Mouse (Mus musculus) CH12.LX (cell line): Measurements from ENCODE around the gene Gm20388. TPM values are rescaled to one million over a fixed set of nuclear protein-coding genes. Genes with fewer than 3 reads are reported as not detected.
A peak's percentile ranks its signal among the peaks of the same experiment; 100 is the strongest.

Experiments
- DNase-seq: peaks from one replicate; pipeline ENCODE4 v3.0.0-alpha.2; 2013; ENCODE audit errors: extremely low read depth
- H3K27ac ChIP-seq: 2 replicates; pipeline ENCODE4 v1.5.1; 2012; ENCODE audit warnings: low read depth, mild to moderate bottlenecking, control low read depth, moderate library complexity; ENCODE audit not compliant: insufficient read depth
- H3K27me3 ChIP-seq: replicated peaks from 2 replicates; pipeline ENCODE3; 2012; ENCODE audit warnings: inconsistent platforms
- H3K36me3 ChIP-seq, 2 experiments: replicated peaks in 1 of 2; 2 replicates each; pipeline versions ENCODE3 to v1.6.1; 2012; ENCODE audit warnings: inconsistent platforms in 1 of 2, low read length in 1 of 2, mild to moderate bottlenecking in 1 of 2, mixed read lengths in 1 of 2, moderate library complexity in 1 of 2; ENCODE audit not compliant: control insufficient read depth in 1 of 2, insufficient read depth in 1 of 2
- H3K4me1 ChIP-seq, 2 experiments: 2 replicates each; pipeline ENCODE4 v1.6.1; 2012; ENCODE audit warnings: inconsistent platforms in 1 of 2, moderate library complexity in 1 of 2; ENCODE audit not compliant: insufficient read depth in 2 of 2, control insufficient read depth in 1 of 2
- H3K4me2 ChIP-seq: 2 replicates; pipeline ENCODE4 v1.6.1; 2012; ENCODE audit warnings: low read depth, mild to moderate bottlenecking, control low read depth; ENCODE audit not compliant: poor library complexity, insufficient read depth, severe bottlenecking
- H3K4me3 ChIP-seq, 3 experiments: fragments of 150-350 bp in 1 of 3; sonication (generic) in 1 of 3; replicated peaks in 1 of 3; 2 replicates each; pipeline versions ENCODE3 to v1.5.1; 2011 to 2012; ENCODE audit warnings: low read depth in 2 of 3, low read length in 2 of 3, mild to moderate bottlenecking in 2 of 3, moderate library complexity in 2 of 3, control low read depth in 1 of 3, improper control_type of control experiment in 1 of 3, inconsistent platforms in 1 of 3, mixed read lengths in 1 of 3; ENCODE audit not compliant: poor library complexity in 1 of 3
- H3K79me2 ChIP-seq: replicated peaks from 2 replicates; pipeline ENCODE4 v1.6.1; 2012; ENCODE audit warnings: mild to moderate bottlenecking, moderate library complexity; ENCODE audit not compliant: control insufficient read depth, poor library complexity, insufficient read depth, severe bottlenecking; ENCODE audit errors: extremely low read depth
- H3K9ac ChIP-seq: 2 replicates; pipeline ENCODE4 v1.6.1; 2012; ENCODE audit warnings: low read depth, mild to moderate bottlenecking, control low read depth, moderate library complexity; ENCODE audit not compliant: insufficient read depth
- H3K9me3 ChIP-seq: replicated peaks from 2 replicates; pipeline ENCODE3; 2012; ENCODE audit warnings: low read length, inconsistent platforms, mixed read lengths
- BHLHE40 ChIP-seq: IDR thresholded peaks from 2 replicates; pipeline ENCODE4 v1.6.1; 2011; ENCODE audit warnings: mild to moderate bottlenecking, low read depth, low read length, improper control_type of control experiment
- CHD1 ChIP-seq: IDR thresholded peaks from 2 replicates; pipeline ENCODE4 v1.6.1; 2012; ENCODE audit warnings: low read depth, low read length, improper control_type of control experiment, inconsistent platforms
- CTCF ChIP-seq, 2 experiments: IDR thresholded peaks in 1 of 2; conservative IDR thresholded peaks in 1 of 2; 2 replicates each; pipeline ENCODE4 v1.5.1; 2011 to 2012; ENCODE audit warnings: low read depth in 2 of 2, low read length in 2 of 2, improper control_type of control experiment in 1 of 2, inconsistent platforms in 1 of 2, mild to moderate bottlenecking in 1 of 2, moderate library complexity in 1 of 2
- E2F4 ChIP-seq: IDR thresholded peaks from 2 replicates; pipeline ENCODE4 v1.6.1; 2011; ENCODE audit warnings: low read depth, low read length, improper control_type of control experiment; ENCODE audit not compliant: insufficient replicate concordance
- ELF1 ChIP-seq: IDR thresholded peaks from 2 replicates; pipeline ENCODE4 v1.6.1; 2014; ENCODE audit warnings: low read depth, mild to moderate bottlenecking, inconsistent platforms, low read length, improper control_type of control experiment
- EP300 ChIP-seq: IDR thresholded peaks from 2 replicates; pipeline ENCODE4 v1.6.1; 2011; ENCODE audit warnings: low read length, improper control_type of control experiment
- ETS1 ChIP-seq: conservative IDR thresholded peaks from 2 replicates; pipeline ENCODE4 v1.6.1; 2012; ENCODE audit warnings: low read depth, mild to moderate bottlenecking, inconsistent platforms, low read length, improper control_type of control experiment, moderate library complexity
- GABPA ChIP-seq: IDR thresholded peaks from 2 replicates; pipeline ENCODE4 v1.6.1; 2012; ENCODE audit warnings: low read depth, low read length, improper control_type of control experiment, inconsistent platforms; ENCODE audit not compliant: insufficient replicate concordance
- IRF4 ChIP-seq: IDR thresholded peaks from 2 replicates; pipeline ENCODE4 v1.6.1; 2014; ENCODE audit warnings: low read depth, mild to moderate bottlenecking, inconsistent platforms, low read length, improper control_type of control experiment
- JUND ChIP-seq: conservative IDR thresholded peaks from 2 replicates; pipeline ENCODE4 v1.6.1; 2011; ENCODE audit warnings: low read depth, low read length, improper control_type of control experiment
- MAFK ChIP-seq: IDR thresholded peaks from 2 replicates; pipeline ENCODE4 v1.6.1; 2011; ENCODE audit warnings: low read length, improper control_type of control experiment; ENCODE audit not compliant: insufficient replicate concordance
- MAX ChIP-seq: IDR thresholded peaks from 2 replicates; pipeline ENCODE4 v1.6.1; 2011; ENCODE audit warnings: low read length, improper control_type of control experiment
- MAZ ChIP-seq: IDR thresholded peaks from 2 replicates; pipeline ENCODE4 v1.6.1; 2012; ENCODE audit warnings: low read depth, mild to moderate bottlenecking, inconsistent platforms, low read length, improper control_type of control experiment, moderate library complexity
- MXI1 ChIP-seq: IDR thresholded peaks from 2 replicates; pipeline ENCODE4 v1.6.1; 2011; ENCODE audit warnings: mild to moderate bottlenecking, low read depth, low read length, improper control_type of control experiment
- NELFE ChIP-seq: IDR thresholded peaks from 2 replicates; pipeline ENCODE4 v1.6.1; 2011; ENCODE audit warnings: low read depth, low read length, improper control_type of control experiment
- PAX5 ChIP-seq: IDR thresholded peaks from 2 replicates; pipeline ENCODE4 v1.6.1; 2012; ENCODE audit warnings: low read length, inconsistent platforms, mixed read lengths
- POLR2A ChIP-seq: IDR thresholded peaks from 2 replicates; pipeline ENCODE4 v1.6.1; 2011; ENCODE audit warnings: low read depth, mild to moderate bottlenecking, improper control_type of control experiment, low read length
- POLR2AphosphoS2 ChIP-seq: IDR thresholded peaks from 2 replicates; pipeline ENCODE4 v1.6.1; 2011; ENCODE audit warnings: low read depth, low read length, improper control_type of control experiment
- RAD21 ChIP-seq: IDR thresholded peaks from 2 replicates; pipeline ENCODE4 v1.6.1; 2011; ENCODE audit warnings: low read depth, mild to moderate bottlenecking, low read length, improper control_type of control experiment, moderate library complexity
- RCOR1 ChIP-seq: conservative IDR thresholded peaks from 2 replicates; pipeline ENCODE4 v1.6.1; 2012; ENCODE audit warnings: low read depth, mild to moderate bottlenecking, inconsistent platforms, low read length, improper control_type of control experiment
- SIN3A ChIP-seq: IDR thresholded peaks from 2 replicates; pipeline ENCODE4 v1.6.1; 2012; ENCODE audit warnings: low read length, improper control_type of control experiment, inconsistent platforms
- SMC3 ChIP-seq: IDR thresholded peaks from 2 replicates; pipeline ENCODE4 v1.6.1; 2011; ENCODE audit warnings: low read depth, low read length, improper control_type of control experiment
- TBP ChIP-seq: conservative IDR thresholded peaks from 2 replicates; pipeline ENCODE4 v1.6.1; 2011; ENCODE audit warnings: low read depth, low read length, improper control_type of control experiment
- TCF12 ChIP-seq: IDR thresholded peaks from 2 replicates; pipeline ENCODE4 v1.6.1; 2014; ENCODE audit warnings: low read depth, mild to moderate bottlenecking, inconsistent platforms, low read length, improper control_type of control experiment
- UBTF ChIP-seq: IDR thresholded peaks from 2 replicates; pipeline ENCODE4 v1.6.1; 2012; ENCODE audit warnings: low read depth, mild to moderate bottlenecking, inconsistent platforms, low read length, improper control_type of control experiment, moderate library complexity
- USF1 ChIP-seq: IDR thresholded peaks from 2 replicates; pipeline ENCODE4 v1.6.1; 2014; ENCODE audit warnings: low read depth, mild to moderate bottlenecking, inconsistent platforms, low read length, improper control_type of control experiment
- USF2 ChIP-seq: conservative IDR thresholded peaks from 2 replicates; pipeline ENCODE4 v1.6.1; 2011; ENCODE audit warnings: low read depth, low read length, improper control_type of control experiment
- ZC3H11A ChIP-seq: IDR thresholded peaks from 2 replicates; pipeline ENCODE4 v1.6.1; 2012; ENCODE audit warnings: low read depth, mild to moderate bottlenecking, inconsistent platforms, low read length, improper control_type of control experiment
- ZKSCAN1 ChIP-seq: IDR thresholded peaks from 2 replicates; pipeline ENCODE4 v1.6.1; 2012; ENCODE audit warnings: low read depth, inconsistent platforms, low read length, improper control_type of control experiment, borderline replicate concordance
- dilution Hi-C: fragments of 300-500 bp; cut with MboI; formaldehyde crosslinking; loops from 2 replicates; pipeline ENCODE4 v1.14.3; 2020; ENCODE audit warnings: low sequenced_read_pairs; ENCODE audit not compliant: extremely low pct_unique_long_range_greater_than_20kb, extremely low pct_ligation_motif_present
- in situ Hi-C: fragments of 300-500 bp; cut with MboI; formaldehyde crosslinking; loops from 3 replicates; pipeline ENCODE4 v1.14.3; 2019; ENCODE audit warnings: low sequenced_read_pairs, low pct_ligation_motif_present, low pct_unique_long_range_greater_than_20kb, mixed read lengths
- polyA plus RNA-seq: library from polyadenylated mRNA; unstranded; fragments of >175 nt; gene quantifications from 2 replicates; pipeline ENCODE4 v1.2.1, GENCODE M21; 2012; ENCODE audit warnings: low read depth; ENCODE audit not compliant: insufficient read length
- total RNA-seq, 2 experiments: library from RNA; depleted of rRNA; stranded (reverse); fragments of 300-350 nt in 1 of 2; fragments of >200 nt in 1 of 2; gene quantifications; 2 replicates each; pipeline ENCODE4 v1.2.3; 2012 to 2014

Gm20388 gene
- total and polyA plus RNA-seq, 3 experiments, result 14.8 to 26.3 (median 22.2) TPM

DNA sequence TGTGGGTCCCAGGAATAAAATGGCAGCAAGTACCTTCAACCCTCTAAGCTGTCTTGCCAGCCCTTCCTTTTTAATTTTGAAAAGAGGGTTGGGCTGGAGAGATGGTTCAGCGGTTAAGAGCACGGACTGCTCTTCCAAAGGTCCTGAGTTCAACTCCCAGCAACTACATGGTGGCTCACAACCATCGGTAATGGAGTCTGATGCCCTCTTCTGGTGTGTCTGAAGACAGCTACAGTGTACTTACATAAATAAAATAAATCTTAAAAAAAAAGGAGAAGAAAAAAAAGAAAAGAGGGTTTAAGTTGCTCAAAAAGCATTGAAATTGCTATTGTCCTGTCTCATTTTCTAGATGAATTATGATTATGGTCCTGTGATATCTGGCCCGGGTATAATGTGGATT is 3190.6 kb downstream of the Gm20388 start:
- TF ChIP-seq JUND (no peak), UBTF (0 out of 2 replicates have a peak, but pooled peaks have one; percentile 3), CTCF (conservative IDR thresholded peaks at IDR 0.05 in 1 of 2, IDR thresholded peaks at IDR 0.05 in 1 of 2; ENCODE audit: low read depth in 2 of 2, low read length in 2 of 2) (peak in 1 of 2 experiments; percentile 17; a peak in 1 of 4 replicates)
- TF ChIP-seq, all 38 proteins: peak for 2
- dilution Hi-C loops, result no loop called here
- peak overlapping the region; percentile 92; the same call in 1 of the 2 replicates for H3K9ac ChIP-seq
- H3K27ac ChIP-seq, result no peak overlapping the region
- peaks cover 3 to 18% of the 10 kb centered on the region in 2 experiments for H3K4me1 ChIP-seq
- H3K36me3 ChIP-seq, result peaks cover 29 to 50% of the 10 kb centered on the region in 2 experiments
- H3K27me3 ChIP-seq, result no peaks in the 10 kb centered on the region
- in situ Hi-C loops, result loop anchor here (10.0 kb wide), 1 partner anchor 196 kb away; no protein-coding TSS in a partner anchor
- no peak overlapping the region for H3K4me3 ChIP-seq
- no peaks in the 10 kb centered on the region for H3K9me3 ChIP-seq
- no peak for DNase-seq
- no peak overlapping the region for H3K4me2 ChIP-seq
- peaks cover 22% of the 10 kb centered on the region for H3K79me2 ChIP-seq

DNA sequence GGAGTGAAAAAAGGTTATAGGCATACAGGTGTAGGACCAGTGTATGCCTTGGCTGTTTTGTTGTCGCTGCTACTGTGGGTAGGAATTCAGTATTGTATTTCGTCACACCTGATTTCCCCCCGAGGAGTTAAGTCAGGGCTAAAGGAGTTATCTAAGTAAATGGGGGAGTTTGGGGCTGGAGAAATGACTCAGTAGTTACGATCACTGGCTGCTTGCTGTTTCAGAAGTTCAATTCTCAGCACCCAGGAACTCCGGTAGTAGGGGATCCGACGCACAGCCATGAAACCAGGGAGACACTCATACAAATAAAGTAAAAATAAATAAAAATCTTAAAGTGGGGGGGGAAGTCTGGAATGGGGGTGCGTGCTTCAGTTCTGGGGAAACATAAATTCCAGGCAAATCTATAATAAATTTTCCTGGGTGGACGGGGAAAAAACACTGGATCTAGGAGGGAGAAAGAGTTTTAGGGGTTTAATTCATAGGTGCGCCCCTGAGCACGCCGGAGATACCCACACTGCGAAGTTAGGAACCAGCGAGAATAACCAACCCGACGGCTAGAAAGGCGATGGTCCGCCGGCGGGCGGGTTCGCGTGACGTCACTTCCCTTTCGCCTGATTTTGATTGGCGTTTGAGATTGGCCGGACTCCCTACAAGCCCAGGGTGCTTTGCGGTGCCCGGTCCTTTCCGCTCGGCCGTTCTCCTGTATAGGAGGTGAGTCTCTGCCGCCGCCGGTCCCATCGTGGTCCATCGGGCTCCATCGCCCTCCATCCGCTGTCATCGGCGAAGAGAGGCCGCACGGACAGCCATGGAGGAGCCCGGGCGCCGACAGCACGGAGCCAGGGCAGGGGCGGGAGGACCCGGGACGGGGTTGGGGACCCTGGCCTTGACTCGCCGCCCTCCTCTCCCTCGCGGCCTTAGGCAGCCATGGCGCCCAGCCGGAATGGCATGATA is 3191.4 kb downstream of the Gm20388 start, which contains the start of gene Rpl13:
Gene Rpl13 (plus strand): TSS at position 616 of the 951 bp plus-strand sequence.
- no peaks in the 10 kb centered on the region for H3K9me3 ChIP-seq
- in situ Hi-C loops, result loop anchor here (10.0 kb wide), 1 partner anchor 197 kb away; no protein-coding TSS in a partner anchor
- H3K36me3 ChIP-seq, result peaks cover 29 to 47% of the 10 kb centered on the region in 2 experiments
- H3K27me3 ChIP-seq, result no peaks in the 10 kb centered on the region
- peaks cover 22% of the 10 kb centered on the region for H3K79me2 ChIP-seq
- H3K27ac ChIP-seq, result peak within 1 kb of the TSS; percentile 72
- DNase-seq, result peak; percentile 94
- H3K4me1 ChIP-seq, result peaks cover 3 to 18% of the 10 kb centered on the region in 2 experiments
- peak within 1 kb of the TSS; percentile 97 for H3K9ac ChIP-seq
- H3K4me3 ChIP-seq, result peak within 1 kb of the TSS; percentile 90 to 99 (median 97)
- dilution Hi-C loops, result no loop called here
- H3K4me2 ChIP-seq, result peak within 1 kb of the TSS; percentile 96
- TF ChIP-seq TBP, result peak; percentile 96
- peak; percentile 75; the same call in 1 of the 2 replicates for TF ChIP-seq JUND
- TF ChIP-seq IRF4, result peak; percentile 74; the same call in 1 of the 2 replicates
- no peak for TF ChIP-seq PAX5
- TF ChIP-seq GABPA, result peak; percentile 13; the same call in 1 of the 2 replicates
- TF ChIP-seq NELFE, result peak; percentile 98
- TF ChIP-seq MAX, result peak; percentile 64
- no peak for TF ChIP-seq ZKSCAN1
- TF ChIP-seq MXI1, result peak; percentile 72; the same call in 1 of the 2 replicates
- peak; percentile 64; the same call in 1 of the 2 replicates for TF ChIP-seq ELF1
- peak; percentile 87; the same call in 1 of the 2 replicates for TF ChIP-seq POLR2AphosphoS2
- no peak for TF ChIP-seq USF1
- TF ChIP-seq USF2, result no peak
- peak; percentile 93 for TF ChIP-seq TCF12
- TF ChIP-seq CTCF (conservative IDR thresholded peaks at IDR 0.05 in 1 of 2, IDR thresholded peaks at IDR 0.05 in 1 of 2; ENCODE audit: low read depth in 2 of 2, low read length in 2 of 2), result no peak
- TF ChIP-seq ZC3H11A, result no peak
- TF ChIP-seq CHD1, result peak; percentile 84; the same call in 1 of the 2 replicates
- peak; percentile 99 for TF ChIP-seq POLR2A
- peak; percentile 55 for TF ChIP-seq EP300
- TF ChIP-seq ETS1, result no peak
- TF ChIP-seq SIN3A, result peak; percentile 79
- TF ChIP-seq RCOR1, result 0 out of 2 replicates have a peak, but pooled peaks have one; percentile 26
- TF ChIP-seq SMC3, result no peak
- TF ChIP-seq E2F4, result no peak
- peak; percentile 37; the same call in 1 of the 2 replicates for TF ChIP-seq MAZ
- TF ChIP-seq RAD21, result no peak
- TF ChIP-seq MAFK, result no peak
- no peak for TF ChIP-seq BHLHE40
